ENCODE assay signal across 17 mouse cellular contexts in genomic region chr1:184275877-184276276, GRCm38 (mm10).
DNase-seq lines count a peak whose midpoint lies in the region; ATAC-seq and TF ChIP-seq lines count a peak whose summit lies in the region.
"Had no signal": no experiment of that assay in that cellular context is flagged by ENCODE, and none has a peak within 500 bp of the region (broad histone marks: within the 10 kb centered on the region; RNA-seq: fewer than 3 reads in every experiment).

No protein-coding gene starts in this region.

- H3K4me1 ChIP-seq in kidney, postnatal 0 days (replicated peaks; ENCODE audit: insufficient read depth, low read length): no peaks in the 10 kb centered on the region
- H3K4me1 ChIP-seq in kidney, embryonic 14.5 days (ENCODE audit: control insufficient read depth, insufficient read depth, low read length): no peaks in the 10 kb centered on the region
- peaks cover 15% of the 10 kb centered on the region; the same call in 1 of the 2 replicates for H3K4me1 ChIP-seq in small intestine, adult 2 months (ENCODE audit: control insufficient read depth, insufficient read depth, insufficient read length, low read length)
- H3K4me1 ChIP-seq in midbrain, embryonic 14.5 days (ENCODE audit: control insufficient read depth, insufficient read depth, low read length): no peaks in the 10 kb centered on the region
- H3K4me1 ChIP-seq: hindbrain, embryonic 12.5 days; midbrain, embryonic 12.5 days; neural tube, embryonic 15.5 days had no signal

- TF ChIP-seq POLR2A in small intestine, adult 2 months (IDR thresholded peaks at IDR 0.05; ENCODE audit: low read depth, low read length): no peak

- no peaks in the 10 kb centered on the region for H3K9me3 ChIP-seq in kidney, postnatal 0 days (replicated peaks; ENCODE audit: low read length)
- no peaks in the 10 kb centered on the region for H3K9me3 ChIP-seq in kidney, embryonic 14.5 days (ENCODE audit: control insufficient read depth, low read length)
- H3K9me3 ChIP-seq in midbrain, embryonic 14.5 days (ENCODE audit: control insufficient read depth, low read length): no peaks in the 10 kb centered on the region
- H3K9me3 ChIP-seq: hindbrain, embryonic 12.5 days; midbrain, embryonic 12.5 days; neural tube, embryonic 15.5 days had no signal

- H3K27me3 ChIP-seq in kidney, postnatal 0 days (ENCODE audit: insufficient read depth, low read length): no peaks in the 10 kb centered on the region
- H3K27me3 ChIP-seq in kidney, embryonic 14.5 days (ENCODE audit: control insufficient read depth, insufficient read depth, low read length): no peaks in the 10 kb centered on the region
- no peaks in the 10 kb centered on the region for H3K27me3 ChIP-seq in small intestine, adult 2 months (ENCODE audit: control insufficient read depth, insufficient read depth, low read length)
- peaks cover 7% of the 10 kb centered on the region; the same call in 1 of the 2 replicates for H3K27me3 ChIP-seq in midbrain, embryonic 14.5 days (ENCODE audit: control insufficient read depth, insufficient read depth, low read length)
- H3K27me3 ChIP-seq: hindbrain, embryonic 12.5 days; neural tube, embryonic 15.5 days had no signal

- DNase-seq in adrenal gland, adult (ENCODE audit: inconsistent age in 2 of 2, low spot score in 1 of 2): peak; percentile 5 to 59
- no peak for DNase-seq in adrenal gland, postnatal 36 days
- DNase-seq in kidney, postnatal 0 days (ENCODE audit: low spot score): peak; percentile 39
- DNase-seq in MN1 (ENCODE audit: low spot score): peak; percentile 20
- no peak for DNase-seq in lung, postnatal 25 days (ENCODE audit: low spot score)
- no peak for DNase-seq in midbrain, embryonic 14.5 days
- DNase-seq: cerebellum, postnatal 10 days; forebrain, postnatal 0 days; heart, adult 18-20 months; lung, adult 2 months had no signal

- H3K36me3 ChIP-seq in kidney, postnatal 0 days (ENCODE audit: insufficient read depth, low read length): no peaks in the 10 kb centered on the region
- H3K36me3 ChIP-seq in kidney, embryonic 14.5 days (ENCODE audit: control insufficient read depth, insufficient read depth, low read length): no peaks in the 10 kb centered on the region
- H3K36me3 ChIP-seq in small intestine, adult 2 months (ENCODE audit: control insufficient read depth, insufficient read depth, low read length): no peaks in the 10 kb centered on the region
- no peaks in the 10 kb centered on the region for H3K36me3 ChIP-seq in midbrain, embryonic 14.5 days (ENCODE audit: control insufficient read depth, insufficient read depth, low read length)
- H3K36me3 ChIP-seq: hindbrain, embryonic 12.5 days; midbrain, embryonic 12.5 days; neural tube, embryonic 15.5 days had no signal

- H3K9ac ChIP-seq in kidney, postnatal 0 days (ENCODE audit: low read depth, low read length): no peak overlapping the region
- H3K9ac ChIP-seq in kidney, embryonic 14.5 days (ENCODE audit: low read depth, low read length): no peak overlapping the region
- no peak overlapping the region for H3K9ac ChIP-seq in midbrain, embryonic 14.5 days (replicated peaks; ENCODE audit: low read length)
- H3K9ac ChIP-seq: forebrain, postnatal 0 days; hindbrain, embryonic 12.5 days; midbrain, embryonic 12.5 days; neural tube, embryonic 15.5 days had no signal

- no peak overlapping the region for H3K4me2 ChIP-seq in kidney, postnatal 0 days (ENCODE audit: low read length)
- no peak overlapping the region for H3K4me2 ChIP-seq in kidney, embryonic 14.5 days (replicated peaks; ENCODE audit: low read depth, low read length)
- no peak overlapping the region for H3K4me2 ChIP-seq in midbrain, embryonic 14.5 days (ENCODE audit: low read length)
- H3K4me2 ChIP-seq: hindbrain, embryonic 12.5 days; midbrain, embryonic 12.5 days; neural tube, embryonic 15.5 days had no signal

- peak; percentile 36; the same call in 1 of the 2 replicates for ATAC-seq in kidney, postnatal 0 days (replicated peaks; ENCODE audit: low FRiP score, low read depth)
- ATAC-seq in kidney, embryonic 14.5 days (ENCODE audit: low FRiP score, low TSS enrichment): no peak
- ATAC-seq in midbrain, embryonic 14.5 days (ENCODE audit: low FRiP score, low TSS enrichment): no peak
- ATAC-seq: forebrain, postnatal 0 days; inflammation-experienced regulatory T-cells, adult 6 months had no signal

- 49% methylated on average over 9 of the region's 9 CpGs for WGBS in kidney, postnatal 0 days
- WGBS in kidney, embryonic 14.5 days: 54% methylated on average over 9 of the region's 9 CpGs
- WGBS in small intestine, adult 2 months: 17% methylated on average over 9 of the region's 9 CpGs
- 88% methylated on average over 9 of the region's 9 CpGs for WGBS in midbrain, embryonic 14.5 days

- no peak overlapping the region for H3K27ac ChIP-seq in kidney, postnatal 0 days
- no peak overlapping the region for H3K27ac ChIP-seq in kidney, embryonic 14.5 days (ENCODE audit: low read depth, low read length)
- peak overlapping the region; percentile 98 for H3K27ac ChIP-seq in small intestine, adult 2 months (ENCODE audit: insufficient read depth, low read depth, low read length)
- no peak overlapping the region for H3K27ac ChIP-seq in midbrain, embryonic 14.5 days (replicated peaks; ENCODE audit: low read depth, low read length)
- H3K27ac ChIP-seq: hindbrain, embryonic 12.5 days; layer of hippocampus, adult 2 months; midbrain, embryonic 12.5 days; neural tube, embryonic 15.5 days had no signal

- no peak for TF ChIP-seq CTCF in kidney, postnatal 0 days (IDR thresholded peaks at IDR 0.05; ENCODE audit: low read depth)
- TF ChIP-seq CTCF in small intestine, adult 2 months (IDR thresholded peaks at IDR 0.05; ENCODE audit: extremely low read depth, insufficient read length, insufficient replicate concordance, low read depth, low read length): no peak

- no peak overlapping the region for H3K4me3 ChIP-seq in kidney, postnatal 0 days (replicated peaks; ENCODE audit: low read depth, low read length)
- no peak overlapping the region for H3K4me3 ChIP-seq in kidney, embryonic 14.5 days (ENCODE audit: low read length)
- H3K4me3 ChIP-seq in small intestine, adult 2 months (ENCODE audit: low read depth, low read length): no peak overlapping the region
- no peak overlapping the region for H3K4me3 ChIP-seq in midbrain, embryonic 14.5 days (replicated peaks; ENCODE audit: low read depth, low read length)
- H3K4me3 ChIP-seq: hindbrain, embryonic 12.5 days; layer of hippocampus, adult 2 months; midbrain, embryonic 12.5 days; neural tube, embryonic 15.5 days had no signal

Comparison
In these comparisons a context has a peak if more than half of its experiments do, and no peak if none do; other contexts are left out.
1. DNase-seq: peak in adrenal gland, adult (2 of 2), kidney, postnatal 0 days (single experiment) and MN1 (single experiment); none in adrenal gland, postnatal 36 days (0 of 2), lung, postnatal 25 days (single experiment) and midbrain, embryonic 14.5 days (single experiment).